Mouse (Mus musculus) natural killer cell, adult 2 months (primary cell): ENCODE measurements around the gene Sumf1.

Experiments
- DNase-seq, 2 experiments: peaks; one replicate each; pipeline ENCODE4 v3.0.0; 2022; ENCODE audit warnings: low spot score in 2 of 2

Gene Sumf1

GRCm38 (mm10) chr6:108184847-108185684 lies at the start of gene Sumf1:
Sumf1 (minus strand) TSS chr6:108185582.
- peak; percentile 77 to 83 for DNase-seq

GRCm38 (mm10) chr6:108234536-108234935 lies 49.2 kb upstream of the Sumf1 start:
- no peak for DNase-seq

- no peak for DNase-seq
Observed at GRCm38 (mm10) chr6:108233070-108233469, 47.7 kb upstream of the Sumf1 start.

GRCm38 (mm10) chr6:108231892-108232710 lies 46.7 kb upstream of the Sumf1 start:
- DNase-seq = no peak

GRCm38 (mm10) chr6:108230608-108231007 lies 45.2 kb upstream of the Sumf1 start:
- DNase-seq = no peak

- DNase-seq = no peak
Observed at GRCm38 (mm10) chr6:108228601-108229000, 43.2 kb upstream of the Sumf1 start.

GRCm38 (mm10) chr6:108228048-108228447 lies 42.7 kb upstream of the Sumf1 start:
- DNase-seq = no peak

GRCm38 (mm10) chr6:108227461-108227860 lies 42.1 kb upstream of the Sumf1 start:
- DNase-seq = no peak

- no peak for DNase-seq
Observed at GRCm38 (mm10) chr6:108226230-108226629, 40.8 kb upstream of the Sumf1 start.

GRCm38 (mm10) chr6:108225027-108225426 lies 39.6 kb upstream of the Sumf1 start:
- DNase-seq = no peak

GRCm38 (mm10) chr6:108224361-108224760 lies 39.0 kb upstream of the Sumf1 start:
- DNase-seq = no peak

GRCm38 (mm10) chr6:108222875-108223274 lies 37.5 kb upstream of the Sumf1 start:
- no peak for DNase-seq

GRCm38 (mm10) chr6:108222435-108222834 lies 37.1 kb upstream of the Sumf1 start:
- no peak for DNase-seq

- no peak for DNase-seq
Observed at GRCm38 (mm10) chr6:108217987-108218386, 32.6 kb upstream of the Sumf1 start.

GRCm38 (mm10) chr6:108216832-108217231 lies 31.4 kb upstream of the Sumf1 start:
- DNase-seq = no peak

GRCm38 (mm10) chr6:108216091-108216490 lies 30.7 kb upstream of the Sumf1 start:
- DNase-seq = no peak

GRCm38 (mm10) chr6:108214294-108214925 lies 29.0 kb upstream of the Sumf1 start:
- peak in 1 of 2 experiments; percentile 5 for DNase-seq

GRCm38 (mm10) chr6:108213481-108214293 lies 28.3 kb upstream of the Sumf1 start:
- DNase-seq = no peak

- DNase-seq = peak; percentile 96
Observed at GRCm38 (mm10) chr6:108212881-108213295, 27.5 kb upstream of the Sumf1 start, which contains the start of gene Itpr1. Itpr1 (plus strand) TSS chr6:108213096.

- no peak for DNase-seq
Observed at GRCm38 (mm10) chr6:108211896-108212880, 26.8 kb upstream of the Sumf1 start.
